Mouse (Mus musculus): ENCODE data around the gene Olfr690. TPM values are rescaled to one million over a fixed set of nuclear protein-coding genes. Genes with fewer than 3 reads are reported as not detected.
"Not testable (repeated sequence)": the region's sequence is repeated elsewhere in the genome, so short reads cannot be mapped to it uniquely, and the experiment has no call there.

Olfr690 gene
- total and polyA plus RNA-seq, 2 experiments from 2014 or later, result 0.22 TPM; not detected in 1

- H3K9me3 ChIP-seq (ENCODE audit: low read length), result no peaks in the 10 kb centered on the region
- H3K4me3 ChIP-seq (ENCODE audit: low read depth, low read length), result no peak overlapping the region
- 94% methylated on average over 4 of the region's 4 CpGs for WGBS
- H3K36me3 ChIP-seq (ENCODE audit: insufficient read depth, low read length), result peaks cover 9% of the 10 kb centered on the region; the same call in 1 of the 2 replicates
- H3K4me1 ChIP-seq (ENCODE audit: insufficient read depth, low read length), result no peaks in the 10 kb centered on the region
- ATAC-seq (ENCODE audit: low FRiP score) (no peak; the same call in 1 of the 2 replicates), DNase-seq (ENCODE audit: low spot score) (no peak)
- TF ChIP-seq CTCF (IDR thresholded peaks at IDR 0.05), result no peak
- H3K9ac ChIP-seq (replicated peaks; ENCODE audit: low read length, poor library complexity, severe bottlenecking), result no peak overlapping the region
- no peak overlapping the region for H3K4me2 ChIP-seq (ENCODE audit: low read depth, low read length, poor library complexity, severe bottlenecking)
- no peak overlapping the region for H3K27ac ChIP-seq (ENCODE audit: low read depth, low read length)
- H3K27me3 ChIP-seq (ENCODE audit: insufficient read depth, low read length), result no peaks in the 10 kb centered on the region
Observed at GRCm38 (mm10) chr7:105368521-105368920, 34.6 kb upstream of the Olfr690 start.

- no peak within 1 kb of the TSS for H3K9ac ChIP-seq (replicated peaks; ENCODE audit: low read length, poor library complexity, severe bottlenecking)
- no peak within 1 kb of the TSS for H3K27ac ChIP-seq (ENCODE audit: low read depth, low read length)
- no peaks in the 10 kb centered on the region for H3K4me1 ChIP-seq (ENCODE audit: insufficient read depth, low read length)
- H3K4me3 ChIP-seq (ENCODE audit: low read depth, low read length), result no peak within 1 kb of the TSS
- no peak within 1 kb of the TSS for H3K4me2 ChIP-seq (ENCODE audit: low read depth, low read length, poor library complexity, severe bottlenecking)
- WGBS, result 100% methylated on average over 1 of the region's 1 CpGs
- TF ChIP-seq CTCF (IDR thresholded peaks at IDR 0.05), result no peak
- DNase-seq (ENCODE audit: low spot score) (no peak), ATAC-seq (ENCODE audit: low FRiP score) (no peak)
- no peaks in the 10 kb centered on the region for H3K27me3 ChIP-seq (ENCODE audit: insufficient read depth, low read length)
- H3K9me3 ChIP-seq (ENCODE audit: low read length), result no peaks in the 10 kb centered on the region
- H3K36me3 ChIP-seq (ENCODE audit: insufficient read depth, low read length), result peaks cover 9% of the 10 kb centered on the region; the same call in 1 of the 2 replicates
Observed at GRCm38 (mm10) chr7:105367930-105368329, 34.0 kb upstream of the Olfr690 start, which contains the start of gene Olfr692. Olfr692 (plus strand) TSS chr7:105368230.

DNA sequence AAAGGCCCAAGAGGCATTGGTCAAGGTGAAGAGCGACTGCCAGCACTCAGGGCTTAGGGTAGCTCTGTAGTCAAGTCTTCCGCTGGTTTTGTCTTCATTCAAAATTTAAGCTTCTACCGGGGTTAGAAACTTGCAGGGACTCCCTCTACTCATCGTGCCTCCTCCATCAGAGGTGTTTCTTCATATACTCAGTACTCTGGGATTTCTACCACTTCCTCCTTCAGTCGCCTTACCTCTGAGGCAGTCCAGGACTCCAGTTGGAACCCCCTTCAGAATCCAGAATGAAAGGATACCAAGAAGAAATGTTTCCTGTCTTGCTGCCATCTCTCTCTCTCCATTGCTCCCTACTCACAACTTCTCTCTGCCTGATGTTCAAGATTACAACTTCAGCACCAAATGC, 33.4 kb upstream of the Olfr690 start:
- ATAC-seq (ENCODE audit: low FRiP score), result no peak
- Histone ChIP-seq H3K4me3 (ENCODE audit: low read depth, low read length) (no peak overlapping the region), H3K27me3 (ENCODE audit: insufficient read depth, low read length) (no peaks in the 10 kb centered on the region), H3K9me3 (ENCODE audit: low read length) (no peaks in the 10 kb centered on the region), H3K27ac (ENCODE audit: low read depth, low read length) (no peak overlapping the region), H3K36me3 (ENCODE audit: insufficient read depth, low read length) (peaks cover 9% of the 10 kb centered on the region; the same call in 1 of the 2 replicates), H3K4me1 (ENCODE audit: insufficient read depth, low read length) (no peaks in the 10 kb centered on the region), H3K9ac (replicated peaks; ENCODE audit: low read length, poor library complexity, severe bottlenecking) (no peak overlapping the region), H3K4me2 (ENCODE audit: low read depth, low read length, poor library complexity, severe bottlenecking) (no peak overlapping the region)
- WGBS, result 90% methylated on average over 5 of the region's 5 CpGs
- TF ChIP-seq CTCF (IDR thresholded peaks at IDR 0.05), result no peak
- DNase-seq (ENCODE audit: low spot score), result no peak

- H3K27me3 ChIP-seq (ENCODE audit: insufficient read depth, low read length), result no peaks in the 10 kb centered on the region
- DNase-seq (ENCODE audit: low spot score) (no peak), ATAC-seq (ENCODE audit: low FRiP score) (no peak)
- no peak overlapping the region for H3K4me2 ChIP-seq (ENCODE audit: low read depth, low read length, poor library complexity, severe bottlenecking)
- H3K4me1 ChIP-seq (ENCODE audit: insufficient read depth, low read length), result no peaks in the 10 kb centered on the region
- 86% methylated on average over 2 of the region's 2 CpGs for WGBS
- H3K9me3 ChIP-seq (ENCODE audit: low read length), result no peaks in the 10 kb centered on the region
- no peak overlapping the region for H3K4me3 ChIP-seq (ENCODE audit: low read depth, low read length)
- H3K36me3 ChIP-seq (ENCODE audit: insufficient read depth, low read length), result no peaks in the 10 kb centered on the region
- no peak overlapping the region for H3K27ac ChIP-seq (ENCODE audit: low read depth, low read length)
- TF ChIP-seq CTCF (IDR thresholded peaks at IDR 0.05), result no peak
- H3K9ac ChIP-seq (replicated peaks; ENCODE audit: low read length, poor library complexity, severe bottlenecking), result no peak overlapping the region
Observed at GRCm38 (mm10) chr7:105361713-105362112, 27.8 kb upstream of the Olfr690 start.

DNA sequence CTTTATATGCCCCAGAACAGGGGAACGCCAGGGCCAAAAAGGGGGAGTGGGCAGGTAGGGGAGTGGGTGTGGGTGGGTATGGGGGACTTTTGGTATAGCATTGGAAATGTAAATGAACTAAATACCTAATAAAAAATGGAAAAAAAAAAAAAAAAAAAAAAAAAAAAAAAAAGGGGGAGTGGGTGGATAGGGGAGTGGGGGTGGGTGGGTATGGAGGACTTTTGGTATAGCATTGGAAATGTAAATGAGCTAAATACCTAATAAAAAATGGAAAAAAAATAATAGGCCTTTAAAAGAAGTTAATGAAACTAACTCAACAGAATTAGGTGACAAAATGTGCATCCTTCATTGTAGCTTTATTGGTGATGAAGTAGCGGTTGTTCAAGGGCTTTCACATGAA, 22.6 kb upstream of the Olfr690 start:
- H3K27ac ChIP-seq (ENCODE audit: low read depth, low read length); H3K36me3 ChIP-seq (ENCODE audit: insufficient read depth, low read length); H3K9me3 ChIP-seq (ENCODE audit: low read length); H3K9ac ChIP-seq (replicated peaks; ENCODE audit: low read length, poor library complexity, severe bottlenecking); H3K27me3 ChIP-seq (ENCODE audit: insufficient read depth, low read length); DNase-seq (ENCODE audit: low spot score); H3K4me3 ChIP-seq (ENCODE audit: low read depth, low read length); H3K4me2 ChIP-seq (ENCODE audit: low read depth, low read length, poor library complexity, severe bottlenecking); H3K4me1 ChIP-seq (ENCODE audit: insufficient read depth, low read length): not testable (repeated sequence)
- peak; percentile 85 for ATAC-seq (ENCODE audit: low FRiP score)
- WGBS, result 100% methylated on average over 1 of the region's 2 CpGs

GRCm38 (mm10) chr7:105356064-105356463, 22.2 kb upstream of the Olfr690 start:
- H3K4me2 ChIP-seq (ENCODE audit: low read depth, low read length, poor library complexity, severe bottlenecking); DNase-seq (ENCODE audit: low spot score); H3K9ac ChIP-seq (replicated peaks; ENCODE audit: low read length, poor library complexity, severe bottlenecking); H3K4me3 ChIP-seq (ENCODE audit: low read depth, low read length); H3K9me3 ChIP-seq (ENCODE audit: low read length); H3K27ac ChIP-seq (ENCODE audit: low read depth, low read length); H3K36me3 ChIP-seq (ENCODE audit: insufficient read depth, low read length); H3K27me3 ChIP-seq (ENCODE audit: insufficient read depth, low read length); H3K4me1 ChIP-seq (ENCODE audit: insufficient read depth, low read length): not testable (repeated sequence)
- WGBS, result no CpG with 5 or more reads among the region's 5 CpGs
- ATAC-seq (ENCODE audit: low FRiP score), result 0 out of 2 replicates have a peak, but pooled peaks have one; percentile 41
